In genomic region chr14:121611098-121611497, GRCm38 (mm10) we compare ENCODE assay signal across 30 mouse cellular contexts.
DNase-seq lines count a peak whose midpoint lies in the region; ATAC-seq and TF ChIP-seq lines count a peak whose summit lies in the region.
"Had no signal": no experiment of that assay in that cellular context is flagged by ENCODE, and none has a peak within 500 bp of the region (broad histone marks: within the 10 kb centered on the region; RNA-seq: fewer than 3 reads in every experiment).

No protein-coding gene starts in this region.

- no peaks in the 10 kb centered on the region for H3K9me3 ChIP-seq in embryonic facial prominence, embryonic 14.5 days (ENCODE audit: control insufficient read depth, low read length)
- no peaks in the 10 kb centered on the region for H3K9me3 ChIP-seq in embryonic facial prominence, embryonic 10.5 days
- H3K9me3 ChIP-seq: forebrain, embryonic 10.5 days; forebrain, embryonic 15.5 days; heart, embryonic 13.5 days; liver, embryonic 15.5 days; neural tube, embryonic 15.5 days had no signal

- H3K4me1 ChIP-seq in embryonic facial prominence, embryonic 14.5 days (ENCODE audit: control insufficient read depth, insufficient read depth, low read length): no peaks in the 10 kb centered on the region
- peaks cover 12% of the 10 kb centered on the region for H3K4me1 ChIP-seq in embryonic facial prominence, embryonic 10.5 days
- H3K4me1 ChIP-seq: forebrain, embryonic 15.5 days; liver, embryonic 15.5 days had no signal

- no peak overlapping the region for H3K27ac ChIP-seq in embryonic facial prominence, embryonic 14.5 days (replicated peaks; ENCODE audit: low read depth, low read length)
- no peak overlapping the region for H3K27ac ChIP-seq in embryonic facial prominence, embryonic 10.5 days (replicated peaks)
- H3K27ac ChIP-seq: forebrain, embryonic 10.5 days; forebrain, embryonic 15.5 days; gastrocnemius, adult 2 months; heart, adult 2 months; heart, embryonic 13.5 days; hindbrain, embryonic 14.5 days; liver, embryonic 15.5 days; neural tube, embryonic 15.5 days had no signal

- no peak for TF ChIP-seq POLR2A in myocyte (IDR thresholded peaks at IDR 0.05; ENCODE audit: insufficient read length, low read depth)

- H3ac ChIP-seq in myocyte (ENCODE audit: control insufficient read depth, insufficient read length): no peak overlapping the region

- 0 out of 2 replicates have a peak, but pooled peaks have one; percentile 26 for ATAC-seq in embryonic facial prominence, embryonic 14.5 days (ENCODE audit: low read depth)
- ATAC-seq: forebrain, embryonic 15.5 days had no signal

- H3K9ac ChIP-seq in embryonic facial prominence, embryonic 14.5 days (ENCODE audit: low read depth, low read length): no peak overlapping the region
- H3K9ac ChIP-seq: forebrain, embryonic 15.5 days; heart, embryonic 13.5 days; hindbrain, embryonic 14.5 days; liver, embryonic 15.5 days; lung, embryonic 14.5 days; neural tube, embryonic 15.5 days had no signal

- WGBS in embryonic facial prominence, embryonic 14.5 days: 75% methylated on average over 4 of the region's 4 CpGs
- 83% methylated on average over 4 of the region's 4 CpGs for WGBS in embryonic facial prominence, embryonic 10.5 days

- DNase-seq in embryonic facial prominence, embryonic 14.5 days (ENCODE audit: low spot score): no peak
- no peak for DNase-seq in embryonic facial prominence, embryonic 10.5 days (ENCODE audit: low spot score)
- DNase-seq in 416B (ENCODE audit: low read depth): peak; percentile 22
- DNase-seq in fibroblast of lung, adult 2 months (ENCODE audit: low read depth): peak; percentile 40
- no peak for DNase-seq in kidney, postnatal 4 days
- DNase-seq in kidney, postnatal 14 days: no peak
- DNase-seq in adrenal gland, postnatal 10 days: no peak
- DNase-seq: adrenal gland, postnatal 25 days; cerebellum, adult 2 months; cerebellum, postnatal 14 days; gastrocnemius, adult 2 months; gastrocnemius, postnatal 36 days; heart, adult 2 months; heart, postnatal 10 days; kidney, adult 8-10 months; kidney, postnatal 36 days; layer of hippocampus, postnatal 36 days; lung, embryonic 14.5 days; lung, postnatal 14 days; midbrain, embryonic 14.5 days; retina, postnatal 1 day; right cerebral cortex, postnatal 14 days had no signal

- no peak overlapping the region for H3K4me3 ChIP-seq in embryonic facial prominence, embryonic 14.5 days (ENCODE audit: low read depth, low read length)
- no peak overlapping the region for H3K4me3 ChIP-seq in embryonic facial prominence, embryonic 10.5 days
- no peak overlapping the region for H3K4me3 ChIP-seq in myocyte
- H3K4me3 ChIP-seq: forebrain, embryonic 10.5 days; forebrain, embryonic 15.5 days; gastrocnemius, adult 2 months; heart, adult 2 months; heart, embryonic 13.5 days; liver, embryonic 15.5 days; neural tube, embryonic 15.5 days had no signal

- no peaks in the 10 kb centered on the region for H3K79me2 ChIP-seq in myocyte (ENCODE audit: control insufficient read depth, insufficient read depth)

- H3K27me3 ChIP-seq in embryonic facial prominence, embryonic 14.5 days (replicated peaks; ENCODE audit: control insufficient read depth, insufficient read depth, low read length): no peaks in the 10 kb centered on the region
- H3K27me3 ChIP-seq in embryonic facial prominence, embryonic 10.5 days (replicated peaks; ENCODE audit: low read depth, poor library complexity, severe bottlenecking): no peaks in the 10 kb centered on the region
- H3K27me3 ChIP-seq in myocyte (ENCODE audit: control insufficient read depth, insufficient read depth, insufficient read length): no peaks in the 10 kb centered on the region
- H3K27me3 ChIP-seq: CH12.LX; forebrain, embryonic 15.5 days; heart, embryonic 13.5 days; liver, embryonic 15.5 days; neural tube, embryonic 15.5 days had no signal

- H3K4me2 ChIP-seq in embryonic facial prominence, embryonic 14.5 days (ENCODE audit: low read depth, low read length): no peak overlapping the region
- peak overlapping the region; percentile 12 for H3K4me2 ChIP-seq in myocyte (ENCODE audit: low read depth)
- H3K4me2 ChIP-seq: forebrain, embryonic 15.5 days; heart, embryonic 13.5 days; hindbrain, embryonic 14.5 days; liver, embryonic 15.5 days; lung, embryonic 14.5 days; neural tube, embryonic 15.5 days had no signal

- H3K36me3 ChIP-seq in embryonic facial prominence, embryonic 14.5 days (ENCODE audit: control insufficient read depth, insufficient read depth, low read length): no peaks in the 10 kb centered on the region
- no peaks in the 10 kb centered on the region for H3K36me3 ChIP-seq in embryonic facial prominence, embryonic 10.5 days (replicated peaks)
- no peaks in the 10 kb centered on the region for H3K36me3 ChIP-seq in myocyte (ENCODE audit: control insufficient read depth, insufficient read depth)
- H3K36me3 ChIP-seq: forebrain, embryonic 10.5 days; heart, embryonic 13.5 days; liver, embryonic 15.5 days had no signal

TF ChIP-seq in myocyte, 11 proteins besides CTCF, POLR2A, EP300 and RAD21:
- TF ChIP-seq REST (IDR thresholded peaks at IDR 0.05; ENCODE audit: insufficient read depth, insufficient read length) (no peak), TCF12 (IDR thresholded peaks at IDR 0.05; ENCODE audit: insufficient read depth, poor library complexity, severe bottlenecking) (no peak), E2F4 (IDR thresholded peaks at IDR 0.05; ENCODE audit: insufficient read depth) (no peak), SRF (IDR thresholded peaks at IDR 0.05; ENCODE audit: control insufficient read depth, insufficient read length, low read depth) (no peak), CEBPB (IDR thresholded peaks at IDR 0.05; ENCODE audit: insufficient read depth, poor library complexity, severe bottlenecking) (no peak), POLR2AphosphoS2 (IDR thresholded peaks at IDR 0.05; ENCODE audit: insufficient read length, low read depth) (no peak), TCF3 (IDR thresholded peaks at IDR 0.05; ENCODE audit: insufficient read length, low read depth) (no peak), USF1 (IDR thresholded peaks at IDR 0.05; ENCODE audit: low read depth) (no peak), MAX (IDR thresholded peaks at IDR 0.05; ENCODE audit: low read depth) (no peak)

Comparison
In these comparisons a context has a peak if more than half of its experiments do, and no peak if none do; other contexts are left out.
1. DNase-seq: peak in 416B (single experiment) and fibroblast of lung, adult 2 months (single experiment); none in embryonic facial prominence, embryonic 14.5 days (single experiment), embryonic facial prominence, embryonic 10.5 days (single experiment), kidney, postnatal 4 days (0 of 2), kidney, postnatal 14 days (single experiment) and adrenal gland, postnatal 10 days (single experiment).